12 mouse cellular contexts compared by ENCODE assay signal in genomic region chr12:107752126-107752525, GRCm38 (mm10).
DNase-seq lines count a peak whose midpoint lies in the region; ATAC-seq and TF ChIP-seq lines count a peak whose summit lies in the region.
"Had no signal": no experiment of that assay in that cellular context is flagged by ENCODE, and none has a peak within 500 bp of the region (broad histone marks: within the 10 kb centered on the region; RNA-seq: fewer than 3 reads in every experiment).

No protein-coding gene starts in this region.

- in situ Hi-C loops in Patski (cut with MboI; ENCODE audit: low pct_unique_long_range_greater_than_20kb) = no loop called here

- intact Hi-C loops in heart, adult 2 months (cut with DNase I) = no loop called here
- intact Hi-C loops in heart, postnatal 14 days (cut with DNase I) = no loop called here

- H3K4me1 ChIP-seq in heart, adult 2 months (ENCODE audit: control insufficient read depth, insufficient read depth, low read length) = no peaks in the 10 kb centered on the region; the same call in none of the 2 replicates
- H3K4me1 ChIP-seq in intestine, embryonic 15.5 days (replicated peaks) = peaks cover 28% of the 10 kb centered on the region

- no peaks in the 10 kb centered on the region for H3K36me3 ChIP-seq in heart, adult 2 months (ENCODE audit: control insufficient read depth, insufficient read depth, low read length)
- no peaks in the 10 kb centered on the region for H3K36me3 ChIP-seq in intestine, embryonic 15.5 days
- H3K36me3 ChIP-seq: heart, embryonic 12.5 days; hindbrain, embryonic 15.5 days had no signal

- TF ChIP-seq EP300 in heart, adult 2 months (IDR thresholded peaks at IDR 0.05; ENCODE audit: insufficient read depth, low read depth, low read length) = no peak

- no peak overlapping the region for H3K27ac ChIP-seq in heart, adult 2 months
- no peak overlapping the region for H3K27ac ChIP-seq in intestine, embryonic 15.5 days
- H3K27ac ChIP-seq: hindbrain, embryonic 15.5 days had no signal

- POLR2A ChIA-PET in Patski (lab: Charles Lee) = no interaction called here

- CTCF ChIA-PET in Patski (lab: Charles Lee) = no interaction called here

- H3K27me3 ChIP-seq in heart, adult 2 months (ENCODE audit: control insufficient read depth, insufficient read depth, low read length) = no peaks in the 10 kb centered on the region
- peaks cover 8% of the 10 kb centered on the region for H3K27me3 ChIP-seq in Patski
- H3K27me3 ChIP-seq in intestine, embryonic 15.5 days (replicated peaks) = no peaks in the 10 kb centered on the region
- H3K27me3 ChIP-seq: hindbrain, embryonic 15.5 days had no signal

- no peak overlapping the region for H3K9ac ChIP-seq in heart, adult 2 months (ENCODE audit: low read depth, low read length)
- H3K9ac ChIP-seq in intestine, embryonic 15.5 days = no peak overlapping the region
- H3K9ac ChIP-seq: heart, embryonic 12.5 days; hindbrain, embryonic 15.5 days had no signal

- no peak for ATAC-seq in Patski
- peak; percentile 15; the same call in 1 of the 2 replicates for ATAC-seq in intestine, embryonic 15.5 days
- no peak for ATAC-seq in erythroid progenitor cell, adult 5-6 weeks (replicated peaks; ENCODE audit: low FRiP score, poor library complexity, severe bottlenecking)

- WGBS in heart, adult 2 months = 63% methylated on average over 7 of the region's 7 CpGs
- 61% methylated on average over 7 of the region's 7 CpGs for WGBS in intestine, embryonic 15.5 days

- no peak overlapping the region for H3K4me3 ChIP-seq in heart, adult 2 months
- H3K4me3 ChIP-seq in intestine, embryonic 15.5 days (replicated peaks) = no peak overlapping the region
- H3K4me3 ChIP-seq: heart, embryonic 12.5 days; hindbrain, embryonic 15.5 days had no signal

- H3K4me2 ChIP-seq in intestine, embryonic 15.5 days (replicated peaks) = no peak overlapping the region
- H3K4me2 ChIP-seq: hindbrain, embryonic 15.5 days had no signal

- TF ChIP-seq POLR2A in heart, adult 2 months (IDR thresholded peaks at IDR 0.05; ENCODE audit: insufficient read depth, low read depth, low read length) = no peak

- H3K79me2 ChIP-seq in heart, adult 2 months (replicated peaks; ENCODE audit: control insufficient read depth, insufficient read depth, low read length) = no peaks in the 10 kb centered on the region

- no peaks in the 10 kb centered on the region for H3K9me3 ChIP-seq in intestine, embryonic 15.5 days
- H3K9me3 ChIP-seq: heart, embryonic 12.5 days; hindbrain, embryonic 15.5 days had no signal

- no peak for TF ChIP-seq CTCF in heart, adult 2 months (IDR thresholded peaks at IDR 0.05)
- no peak for TF ChIP-seq CTCF in Patski (IDR thresholded peaks at IDR 0.05)

- DNase-seq in heart, adult 2 months = peak; percentile 26 to 36
- DNase-seq in heart, postnatal 14 days = no peak
- DNase-seq in 3T3-L1 (ENCODE audit: low read depth, low spot score) (peak; percentile 89), Patski (ENCODE audit: low read depth, low spot score) (peak; percentile 30)
- DNase-seq in cerebellum, adult 11-12 months = no peak
- no peak for DNase-seq in spleen, adult 18-20 months
- DNase-seq: cerebellum, adult 18-20 months; layer of hippocampus, adult 9-11 months had no signal

Comparison
In these comparisons a context has a peak if more than half of its experiments do, and no peak if none do; other contexts are left out.
1. DNase-seq: peak in heart, adult 2 months (2 of 2), 3T3-L1 (single experiment) and Patski (single experiment); none in heart, postnatal 14 days (0 of 2), cerebellum, adult 11-12 months (single experiment) and spleen, adult 18-20 months (0 of 2).